Mouse (Mus musculus): Measurements from ENCODE around the gene Dnajc30. TPM values are rescaled to one million over a fixed set of nuclear protein-coding genes. Genes with fewer than 3 reads are reported as not detected.
"Not testable (repeated sequence)": the region's sequence is repeated elsewhere in the genome, so short reads cannot be mapped to it uniquely, and the experiment has no call there.

Gene Dnajc30
- polyA plus RNA-seq, 1 experiment from 2014 or later: 29.3 TPM

DNA sequence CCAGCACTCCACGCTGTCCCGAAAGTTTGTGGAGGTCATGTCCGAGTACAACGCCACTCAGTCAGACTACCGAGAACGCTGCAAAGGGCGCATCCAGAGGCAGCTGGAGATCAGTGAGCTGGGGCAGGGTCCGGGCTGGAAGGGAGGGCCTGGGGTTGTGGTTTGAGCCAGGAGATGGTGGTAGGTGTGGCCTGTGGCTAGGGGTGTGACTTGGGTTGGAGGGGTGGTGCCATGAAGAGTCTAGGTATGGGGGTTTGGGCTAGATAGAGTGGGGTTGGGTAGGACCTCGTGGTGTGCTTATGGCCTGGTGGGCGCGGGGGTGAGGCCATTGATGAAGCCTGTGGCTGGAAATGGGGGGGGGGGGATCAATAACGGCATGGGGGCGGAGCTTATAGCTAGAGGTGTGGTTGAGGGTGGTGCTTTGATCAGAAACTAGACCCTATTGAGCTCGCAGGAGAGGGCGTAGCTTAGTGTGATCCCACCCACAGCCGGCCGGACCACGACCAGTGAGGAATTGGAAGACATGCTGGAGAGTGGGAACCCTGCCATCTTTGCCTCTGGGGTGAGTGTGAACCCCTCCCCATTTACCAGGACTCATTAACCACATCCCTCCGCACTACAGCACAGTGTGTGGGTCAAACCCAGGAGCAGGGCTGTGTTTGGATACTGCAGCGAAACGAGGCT, 21.8 kb upstream of the Dnajc30 start:
- Histone ChIP-seq H3K4me3 (ENCODE audit: low read depth, low read length) (no peak overlapping the region), H3K36me3 (replicated peaks; ENCODE audit: control insufficient read depth, insufficient read depth, low read depth, low read length) (no peaks in the 10 kb centered on the region; the same call in 1 of the 2 replicates), H3K4me2 (ENCODE audit: low read depth, low read length) (no peak overlapping the region), H3K9me3 (replicated peaks; ENCODE audit: control insufficient read depth, low read length) (no peaks in the 10 kb centered on the region), H3K27ac (replicated peaks; ENCODE audit: low read depth, low read length) (no peak overlapping the region), H3K27me3 (ENCODE audit: control insufficient read depth, insufficient read depth, low read length) (no peaks in the 10 kb centered on the region), H3K9ac (replicated peaks; ENCODE audit: low read length) (no peak overlapping the region), H3K4me1 (ENCODE audit: control insufficient read depth, insufficient read depth, low read length) (no peaks in the 10 kb centered on the region)
- 26% methylated on average over 21 of the region's 21 CpGs for WGBS
- ATAC-seq (replicated peaks; ENCODE audit: insufficient number of reproducible peaks, low FRiP score, low TSS enrichment, low read depth): peak; percentile 24; the same call in 1 of the 2 replicates
- no peak for DNase-seq (ENCODE audit: low spot score)

DNA sequence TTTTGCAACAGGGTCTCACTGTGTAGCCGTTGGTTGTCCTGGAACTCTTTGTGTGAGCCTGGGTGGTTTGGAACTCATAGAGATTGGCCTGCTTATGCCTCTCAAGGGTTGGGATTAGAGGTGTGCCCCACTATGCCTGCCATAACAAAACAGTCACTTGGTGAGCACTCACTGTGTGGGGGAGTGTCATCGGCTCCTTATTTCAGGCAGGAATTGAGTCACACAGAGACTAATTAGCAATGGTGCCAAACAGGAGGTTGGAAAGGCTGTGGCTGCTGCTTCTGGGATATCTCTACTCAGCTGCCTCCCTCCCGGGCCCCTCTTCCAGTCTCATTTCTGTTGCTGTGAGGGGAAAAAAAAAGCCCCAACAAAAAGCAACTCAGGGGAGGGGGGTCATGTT, 19.4 kb upstream of the Dnajc30 start:
- H3K27me3 ChIP-seq (ENCODE audit: control insufficient read depth, insufficient read depth, low read length): no peaks in the 10 kb centered on the region
- H3K36me3 ChIP-seq (replicated peaks; ENCODE audit: control insufficient read depth, insufficient read depth, low read depth, low read length): no peaks in the 10 kb centered on the region; the same call in 1 of the 2 replicates
- H3K27ac ChIP-seq (replicated peaks; ENCODE audit: low read depth, low read length): no peak overlapping the region
- WGBS: 93% methylated on average over 3 of the region's 3 CpGs
- DNase-seq (ENCODE audit: low spot score): no peak
- H3K4me2 ChIP-seq (ENCODE audit: low read depth, low read length): no peak overlapping the region
- H3K9me3 ChIP-seq (replicated peaks; ENCODE audit: control insufficient read depth, low read length): no peaks in the 10 kb centered on the region
- no peak overlapping the region for H3K4me3 ChIP-seq (ENCODE audit: low read depth, low read length)
- H3K4me1 ChIP-seq (ENCODE audit: control insufficient read depth, insufficient read depth, low read length): no peaks in the 10 kb centered on the region
- no peak overlapping the region for H3K9ac ChIP-seq (replicated peaks; ENCODE audit: low read length)
- ATAC-seq (replicated peaks; ENCODE audit: insufficient number of reproducible peaks, low FRiP score, low TSS enrichment, low read depth): no peak

DNA sequence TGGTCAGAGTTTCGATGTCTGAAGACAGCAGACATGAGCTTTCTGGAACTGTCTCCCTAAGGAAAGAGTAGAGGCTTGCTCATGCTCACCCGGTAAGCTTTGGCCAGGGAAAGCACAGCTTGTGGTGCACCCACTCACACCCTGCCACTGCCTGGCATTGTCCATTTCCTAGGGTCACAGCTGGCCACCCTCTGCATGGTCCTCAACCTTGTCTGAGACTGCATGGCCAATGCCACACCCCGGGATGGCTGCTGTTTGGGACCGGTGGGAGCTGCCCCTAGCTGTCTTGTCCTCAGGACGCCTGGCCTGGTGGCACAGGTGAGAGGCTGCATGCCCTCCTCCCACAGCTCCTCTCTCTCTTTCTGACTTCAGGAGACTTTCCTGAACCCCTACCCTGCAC, 15.5 kb upstream of the Dnajc30 start:
- WGBS: 94% methylated on average over 5 of the region's 5 CpGs
- ATAC-seq (replicated peaks; ENCODE audit: insufficient number of reproducible peaks, low FRiP score, low TSS enrichment, low read depth) (no peak), DNase-seq (ENCODE audit: low spot score) (no peak)
- no peak overlapping the region for H3K4me2 ChIP-seq (ENCODE audit: low read depth, low read length)
- H3K4me3 ChIP-seq (ENCODE audit: low read depth, low read length): no peak overlapping the region
- no peaks in the 10 kb centered on the region for H3K36me3 ChIP-seq (replicated peaks; ENCODE audit: control insufficient read depth, insufficient read depth, low read depth, low read length)
- H3K9ac ChIP-seq (replicated peaks; ENCODE audit: low read length): no peak overlapping the region
- H3K27me3 ChIP-seq (ENCODE audit: control insufficient read depth, insufficient read depth, low read length): no peaks in the 10 kb centered on the region
- H3K9me3 ChIP-seq (replicated peaks; ENCODE audit: control insufficient read depth, low read length): no peaks in the 10 kb centered on the region
- no peaks in the 10 kb centered on the region for H3K4me1 ChIP-seq (ENCODE audit: control insufficient read depth, insufficient read depth, low read length)
- H3K27ac ChIP-seq (replicated peaks; ENCODE audit: low read depth, low read length): no peak overlapping the region

DNA sequence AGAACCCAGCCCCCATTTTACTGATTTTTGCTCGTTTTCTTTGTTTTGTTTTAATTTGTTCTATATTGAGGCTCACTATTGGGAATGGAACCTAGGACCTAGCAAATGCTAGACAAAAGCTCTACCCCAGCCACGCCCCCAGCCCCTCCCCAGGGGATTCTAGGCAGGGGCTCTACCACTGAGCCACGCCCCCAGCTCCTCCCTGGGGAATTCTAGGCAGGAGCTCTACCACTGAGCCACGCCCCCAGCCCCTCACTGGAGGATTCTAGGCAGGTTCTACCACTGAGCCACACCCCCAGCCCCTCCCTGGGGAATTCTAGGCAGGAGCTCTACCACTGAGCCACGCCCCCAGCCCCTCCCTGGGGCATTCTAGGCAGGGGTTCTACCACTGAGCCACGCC, 14.7 kb upstream of the Dnajc30 start:
- not testable (repeated sequence) for H3K27me3 ChIP-seq (ENCODE audit: control insufficient read depth, insufficient read depth, low read length); H3K36me3 ChIP-seq (replicated peaks; ENCODE audit: control insufficient read depth, insufficient read depth, low read depth, low read length); H3K4me2 ChIP-seq (ENCODE audit: low read depth, low read length); H3K9me3 ChIP-seq (replicated peaks; ENCODE audit: control insufficient read depth, low read length); ATAC-seq (replicated peaks; ENCODE audit: insufficient number of reproducible peaks, low FRiP score, low TSS enrichment, low read depth); H3K4me3 ChIP-seq (ENCODE audit: low read depth, low read length); H3K4me1 ChIP-seq (ENCODE audit: control insufficient read depth, insufficient read depth, low read length); H3K9ac ChIP-seq (replicated peaks; ENCODE audit: low read length); DNase-seq (ENCODE audit: low spot score); H3K27ac ChIP-seq (replicated peaks; ENCODE audit: low read depth, low read length)
- 91% methylated on average over 6 of the region's 6 CpGs for WGBS

DNA sequence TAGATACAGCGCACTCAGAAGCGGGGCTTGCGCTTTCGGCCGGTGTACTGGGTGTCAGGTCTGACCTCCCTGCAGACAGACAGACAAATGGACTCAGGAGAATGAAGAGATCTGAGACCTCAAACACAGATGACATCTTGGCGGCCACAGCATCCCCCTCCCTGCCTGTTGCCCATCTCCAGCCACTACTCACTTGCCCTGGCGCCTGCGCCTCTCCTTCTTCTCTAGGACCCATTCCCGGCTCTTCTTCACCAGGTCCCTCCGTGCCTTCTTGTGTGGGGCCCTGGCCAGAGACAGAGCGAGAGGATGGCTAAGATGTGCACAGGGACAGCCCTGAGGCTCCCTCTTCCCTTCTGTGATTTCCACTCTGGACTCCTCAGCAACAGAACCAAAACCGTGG, 10.6 kb upstream of the Dnajc30 start:
- Histone ChIP-seq H3K4me1 (ENCODE audit: control insufficient read depth, insufficient read depth, low read length) (no peaks in the 10 kb centered on the region), H3K27ac (replicated peaks; ENCODE audit: low read depth, low read length) (no peak overlapping the region), H3K9ac (replicated peaks; ENCODE audit: low read length) (no peak overlapping the region), H3K27me3 (ENCODE audit: control insufficient read depth, insufficient read depth, low read length) (no peaks in the 10 kb centered on the region), H3K4me3 (ENCODE audit: low read depth, low read length) (no peak overlapping the region), H3K9me3 (replicated peaks; ENCODE audit: control insufficient read depth, low read length) (no peaks in the 10 kb centered on the region), H3K36me3 (replicated peaks; ENCODE audit: control insufficient read depth, insufficient read depth, low read depth, low read length) (no peaks in the 10 kb centered on the region; the same call in none of the 2 replicates), H3K4me2 (ENCODE audit: low read depth, low read length) (no peak overlapping the region)
- WGBS: 91% methylated on average over 12 of the region's 12 CpGs
- DNase-seq (ENCODE audit: low spot score): no peak
- ATAC-seq (replicated peaks; ENCODE audit: insufficient number of reproducible peaks, low FRiP score, low TSS enrichment, low read depth): no peak

DNA sequence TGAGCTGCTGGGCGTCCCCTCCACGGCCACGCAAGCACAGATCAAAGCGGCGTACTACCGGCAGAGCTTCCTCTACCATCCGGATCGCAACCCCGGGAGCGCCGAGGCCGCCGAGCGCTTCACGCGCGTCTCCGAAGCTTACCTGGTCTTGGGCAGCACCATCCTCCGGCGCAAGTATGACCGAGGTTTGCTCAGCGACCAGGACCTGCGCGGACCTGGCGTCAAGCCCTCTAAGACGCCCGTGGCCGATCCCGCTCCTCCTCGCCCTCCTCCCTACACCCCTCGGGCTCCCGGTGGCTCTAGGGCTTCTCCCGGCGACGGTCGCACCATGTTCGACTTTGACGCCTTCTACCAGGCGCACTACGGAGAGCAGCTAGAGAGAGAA, 372 bp downstream of the Dnajc30 start:
- Histone ChIP-seq H3K4me2 (ENCODE audit: low read depth, low read length) (peak overlapping the region; percentile 80), H3K27me3 (ENCODE audit: control insufficient read depth, insufficient read depth, low read length) (no peaks in the 10 kb centered on the region), H3K36me3 (replicated peaks; ENCODE audit: control insufficient read depth, insufficient read depth, low read depth, low read length) (peaks cover 5% of the 10 kb centered on the region), H3K9me3 (replicated peaks; ENCODE audit: control insufficient read depth, low read length) (no peaks in the 10 kb centered on the region), H3K4me1 (ENCODE audit: control insufficient read depth, insufficient read depth, low read length) (no peaks in the 10 kb centered on the region), H3K9ac (replicated peaks; ENCODE audit: low read length) (peak overlapping the region; percentile 83), H3K4me3 (ENCODE audit: low read depth, low read length) (peak overlapping the region; percentile 97), H3K27ac (replicated peaks; ENCODE audit: low read depth, low read length) (peak overlapping the region; percentile 16; the same call in 1 of the 2 replicates)
- DNase-seq (ENCODE audit: low spot score) (no peak), ATAC-seq (replicated peaks; ENCODE audit: insufficient number of reproducible peaks, low FRiP score, low TSS enrichment, low read depth) (no peak)
- 1% methylated on average over 38 of the region's 40 CpGs for whole genome bisulfite sequencing

DNA sequence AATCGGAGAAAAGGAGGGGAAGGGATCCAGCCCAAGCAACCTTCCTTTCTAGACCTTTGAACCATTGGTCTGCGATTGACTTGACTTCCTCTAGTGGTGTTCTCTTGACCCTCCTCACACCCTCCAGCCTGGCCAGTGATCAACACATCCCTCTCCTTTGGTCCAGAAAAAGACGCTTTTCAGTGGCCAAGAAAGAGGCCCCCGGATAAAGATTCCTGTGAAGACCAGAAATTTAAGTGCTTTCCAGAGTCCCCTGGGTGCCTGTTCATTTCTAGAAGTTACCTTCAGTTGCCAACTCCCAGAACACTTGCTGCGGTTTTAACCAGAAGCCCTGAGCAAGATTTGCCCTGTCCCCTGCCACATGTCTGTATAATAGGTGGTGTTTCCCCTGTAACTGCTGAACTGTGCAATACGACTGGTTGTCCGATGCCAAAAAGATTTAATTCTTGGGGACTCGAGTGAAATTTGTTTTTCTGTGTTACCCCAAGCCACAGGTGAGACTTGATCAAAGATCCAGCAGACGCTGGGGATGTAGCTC, 976 bp downstream of the Dnajc30 start, which contains the start of gene Bud23:
Bud23 (minus strand) TSS at position 51 of the 538 bp plus-strand sequence.
- H3K36me3 ChIP-seq (replicated peaks; ENCODE audit: control insufficient read depth, insufficient read depth, low read depth, low read length); ATAC-seq (replicated peaks; ENCODE audit: insufficient number of reproducible peaks, low FRiP score, low TSS enrichment, low read depth); H3K27me3 ChIP-seq (ENCODE audit: control insufficient read depth, insufficient read depth, low read length); H3K4me1 ChIP-seq (ENCODE audit: control insufficient read depth, insufficient read depth, low read length); H3K9me3 ChIP-seq (replicated peaks; ENCODE audit: control insufficient read depth, low read length); DNase-seq (ENCODE audit: low spot score): not testable (repeated sequence)
- Histone ChIP-seq H3K27ac (replicated peaks; ENCODE audit: low read depth, low read length) (peak within 1 kb of the TSS; percentile 16; the same call in 1 of the 2 replicates), H3K4me3 (ENCODE audit: low read depth, low read length) (peak within 1 kb of the TSS; percentile 97), H3K4me2 (ENCODE audit: low read depth, low read length) (peak within 1 kb of the TSS; percentile 80), H3K9ac (replicated peaks; ENCODE audit: low read length) (peak within 1 kb of the TSS; percentile 83)
- WGBS: 80% methylated on average over 9 of the region's 9 CpGs

DNA sequence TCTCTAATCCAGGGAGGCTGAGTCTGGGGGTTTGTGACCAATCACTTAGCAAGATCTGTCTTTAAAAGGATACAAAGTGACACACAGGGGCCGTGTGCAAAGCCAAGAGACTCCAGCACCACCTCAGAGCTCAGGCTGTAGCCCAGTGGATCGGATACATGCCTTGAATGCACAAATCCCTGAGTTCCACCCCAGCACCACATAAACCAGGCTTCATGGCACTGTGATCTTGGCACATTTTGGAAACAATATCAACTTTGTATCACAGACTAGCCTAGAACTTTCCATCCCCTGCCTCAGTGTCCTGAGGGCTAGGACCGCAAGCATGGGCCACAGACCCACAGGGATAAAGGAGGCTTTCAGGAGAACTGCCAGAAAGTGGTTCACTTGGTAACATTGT, 2.0 kb downstream of the Dnajc30 start:
- 92% methylated on average over 3 of the region's 3 CpGs for WGBS
- no peak for DNase-seq (ENCODE audit: low spot score)
- H3K4me3 ChIP-seq (ENCODE audit: low read depth, low read length): no peak overlapping the region
- H3K9ac ChIP-seq (replicated peaks; ENCODE audit: low read length): no peak overlapping the region
- H3K27me3 ChIP-seq (ENCODE audit: control insufficient read depth, insufficient read depth, low read length): no peaks in the 10 kb centered on the region
- H3K36me3 ChIP-seq (replicated peaks; ENCODE audit: control insufficient read depth, insufficient read depth, low read depth, low read length): no peaks in the 10 kb centered on the region
- no peaks in the 10 kb centered on the region for H3K9me3 ChIP-seq (replicated peaks; ENCODE audit: control insufficient read depth, low read length)
- H3K4me1 ChIP-seq (ENCODE audit: control insufficient read depth, insufficient read depth, low read length): no peaks in the 10 kb centered on the region
- H3K27ac ChIP-seq (replicated peaks; ENCODE audit: low read depth, low read length): no peak overlapping the region
- H3K4me2 ChIP-seq (ENCODE audit: low read depth, low read length): no peak overlapping the region
- ATAC-seq (replicated peaks; ENCODE audit: insufficient number of reproducible peaks, low FRiP score, low TSS enrichment, low read depth): no peak

All from embryonic facial prominence, embryonic 11.5 days (tissue).